Mouse (Mus musculus) hindbrain, embryonic 15.5 days (tissue): Measurements from ENCODE around the gene Lrmda. TPM values are rescaled to one million over a fixed set of nuclear protein-coding genes. Genes with fewer than 3 reads are reported as not detected.
"Not testable (repeated sequence)": the region's sequence is repeated elsewhere in the genome, so short reads cannot be mapped to it uniquely, and the experiment has no call there.

Experiments
- ATAC-seq: fragments of 200-750 bp; cut with Nextera tagmentation; 2 replicates; pipeline ENCODE4 v1.8.0; 2017; ENCODE audit warnings: low read depth, moderate number of reproducible peaks, moderate TSS enrichment; ENCODE audit not compliant: low FRiP score
- H3K27ac ChIP-seq: fragments of 300-500 bp; sonication (generic); replicated peaks from 2 replicates; pipeline ENCODE4 v1.5.1; 2015; ENCODE audit warnings: mild to moderate bottlenecking, inconsistent platforms
- H3K27me3 ChIP-seq: fragments of 300-500 bp; sonication (generic); 2 replicates; pipeline ENCODE4 v1.6.1; 2015; ENCODE audit warnings: control low read depth, inconsistent platforms
- H3K36me3 ChIP-seq: fragments of 300-500 bp; sonication (generic); 2 replicates; pipeline ENCODE4 v1.6.1; 2015; ENCODE audit warnings: control low read depth, inconsistent platforms
- H3K4me1 ChIP-seq: fragments of 300-500 bp; sonication (generic); replicated peaks from 2 replicates; pipeline ENCODE4 v1.6.1; 2015; ENCODE audit warnings: control low read depth, inconsistent platforms
- H3K4me2 ChIP-seq: fragments of 300-500 bp; sonication (generic); 2 replicates; pipeline ENCODE4 v1.6.1; 2015; ENCODE audit warnings: moderate library complexity, mild to moderate bottlenecking, inconsistent platforms
- H3K4me3 ChIP-seq: fragments of 300-500 bp; sonication (generic); 2 replicates; pipeline ENCODE4 v1.5.1; 2015; ENCODE audit warnings: mild to moderate bottlenecking, inconsistent platforms
- H3K9ac ChIP-seq: fragments of 300-500 bp; sonication (generic); 2 replicates; pipeline ENCODE4 v1.6.1; 2015; ENCODE audit warnings: inconsistent platforms
- H3K9me3 ChIP-seq: fragments of 300-500 bp; sonication (generic); 2 replicates; pipeline ENCODE4 v1.6.1; 2016; ENCODE audit warnings: control low read depth, inconsistent platforms
- WGBS: fragments of 180-500 bp; shearing (Covaris S2); methylation state at CpG from one replicate; pipeline ENCODE4 v1.1.7; 2015; 5-methylcytosine and 5-hydroxymethylcytosine counted together
- polyA plus RNA-seq: library from polyadenylated mRNA; unstranded; fragments of >200 nt; fragmentation: Nextera tagmentation; extraction: Ambion mirVana; gene quantifications from 2 replicates; pipeline ENCODE4 v1.2.1, GENCODE M21; 2015

Lrmda gene
- polyA plus RNA-seq, 1 experiment from 2014 or later = 0.23 TPM

DNA sequence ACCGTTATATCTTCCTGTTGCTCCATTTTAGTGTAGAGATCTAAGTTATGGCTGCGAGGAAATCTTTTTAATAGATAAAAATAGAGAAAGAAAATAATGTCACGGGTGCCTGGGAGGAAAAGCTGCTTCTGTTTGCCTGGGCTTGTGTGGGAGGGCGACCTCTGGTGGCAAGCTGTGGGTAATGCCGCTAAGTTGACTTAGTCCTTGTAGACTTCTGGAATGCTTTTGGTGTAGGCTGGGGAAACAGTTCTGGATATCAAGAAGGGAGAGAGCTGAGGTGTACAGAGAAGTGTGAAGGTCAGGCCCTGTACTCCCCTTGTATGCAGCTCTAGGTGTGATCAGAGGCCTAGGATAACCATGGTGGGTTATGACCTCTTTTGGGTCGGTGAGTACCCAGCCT, 558.7 kb downstream of the Lrmda start:
- WGBS = 16% methylated on average over 6 of the region's 6 CpGs
- Histone ChIP-seq H3K4me2 (peak overlapping the region; percentile 40), H3K4me1 (peaks cover 25% of the 10 kb centered on the region), H3K9me3 (no peaks in the 10 kb centered on the region), H3K9ac (no peak overlapping the region), H3K27me3 (no peaks in the 10 kb centered on the region), H3K27ac (no peak overlapping the region), H3K36me3 (no peaks in the 10 kb centered on the region), H3K4me3 (no peak overlapping the region)
- ATAC-seq = peak; percentile 29; the same call in 1 of the 2 replicates

DNA sequence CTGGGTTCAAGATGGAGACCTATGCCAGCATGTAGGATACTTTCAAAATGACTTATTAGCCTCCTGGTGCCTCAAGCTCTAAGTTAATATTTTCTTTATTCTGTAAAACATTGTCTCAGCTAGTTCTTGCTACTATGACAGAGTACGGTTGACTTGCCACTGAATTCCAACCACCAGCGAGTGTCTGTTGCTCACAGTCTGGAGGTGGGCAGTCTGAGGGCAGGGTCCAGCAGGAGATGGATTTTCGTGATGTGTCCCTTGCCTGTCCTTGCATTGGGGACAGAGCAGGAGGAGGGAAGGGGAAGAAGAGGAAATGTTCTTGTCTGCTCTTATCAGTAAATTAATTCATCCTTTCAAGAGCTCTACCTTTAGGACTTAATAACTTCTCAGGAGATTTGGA, 559.5 kb downstream of the Lrmda start:
- Histone ChIP-seq H3K4me3 (no peak overlapping the region), H3K27me3 (no peaks in the 10 kb centered on the region), H3K36me3 (no peaks in the 10 kb centered on the region), H3K9me3 (no peaks in the 10 kb centered on the region), H3K4me1 (peaks cover 25% of the 10 kb centered on the region), H3K27ac (no peak overlapping the region), H3K9ac (no peak overlapping the region), H3K4me2 (no peak overlapping the region)
- WGBS = 88% methylated on average over 3 of the region's 3 CpGs
- no peak for ATAC-seq

DNA sequence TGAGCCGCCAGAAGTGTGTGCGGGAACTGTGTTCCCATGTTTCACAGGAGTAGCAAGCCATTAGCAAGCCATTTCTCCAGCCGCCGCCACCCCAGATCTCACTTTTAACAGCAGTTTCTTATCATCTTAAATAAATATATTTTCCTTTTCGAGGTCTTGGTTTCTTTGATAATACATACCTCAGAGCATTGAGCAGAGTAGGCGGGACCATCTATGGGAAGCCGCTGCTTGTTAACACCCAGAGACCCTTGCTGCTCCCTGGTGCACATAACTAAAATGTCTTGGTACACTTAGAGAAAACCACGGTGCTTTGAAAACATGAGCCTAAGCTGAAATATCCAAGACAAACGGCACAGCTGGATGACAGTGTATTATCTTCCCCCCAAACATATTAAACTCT, 562.6 kb downstream of the Lrmda start:
- H3K27me3 ChIP-seq = no peaks in the 10 kb centered on the region
- ATAC-seq = no peak
- no peak overlapping the region for H3K9ac ChIP-seq
- H3K4me2 ChIP-seq = no peak overlapping the region
- no peak overlapping the region for H3K4me3 ChIP-seq
- H3K4me1 ChIP-seq = peaks cover 9% of the 10 kb centered on the region
- no peaks in the 10 kb centered on the region for H3K36me3 ChIP-seq
- H3K27ac ChIP-seq = no peak overlapping the region
- 93% methylated on average over 9 of the region's 9 CpGs for WGBS
- H3K9me3 ChIP-seq = no peaks in the 10 kb centered on the region

DNA sequence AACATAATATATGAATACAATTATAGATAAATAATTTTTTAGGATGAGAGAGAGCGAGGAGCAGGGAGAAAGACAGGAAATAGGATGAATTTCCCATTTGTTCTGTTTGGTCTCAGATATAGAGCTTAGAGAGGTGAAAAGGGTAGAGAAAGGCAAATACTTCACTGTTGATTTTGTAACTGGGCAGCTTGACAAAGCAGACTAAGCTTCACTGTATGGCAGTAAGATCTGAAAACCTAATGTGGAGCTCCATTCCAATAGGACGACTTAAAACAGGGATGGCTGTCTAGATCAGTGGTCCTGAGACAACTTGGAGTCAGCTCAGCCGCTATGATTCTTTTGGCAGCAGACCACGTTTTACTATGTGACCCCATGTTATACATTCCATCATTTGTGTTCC, 566.8 kb downstream of the Lrmda start:
- Histone ChIP-seq H3K4me2 (no peak overlapping the region), H3K9ac (no peak overlapping the region)
- 73% methylated on average over 4 of the region's 4 CpGs for whole genome bisulfite sequencing

DNA sequence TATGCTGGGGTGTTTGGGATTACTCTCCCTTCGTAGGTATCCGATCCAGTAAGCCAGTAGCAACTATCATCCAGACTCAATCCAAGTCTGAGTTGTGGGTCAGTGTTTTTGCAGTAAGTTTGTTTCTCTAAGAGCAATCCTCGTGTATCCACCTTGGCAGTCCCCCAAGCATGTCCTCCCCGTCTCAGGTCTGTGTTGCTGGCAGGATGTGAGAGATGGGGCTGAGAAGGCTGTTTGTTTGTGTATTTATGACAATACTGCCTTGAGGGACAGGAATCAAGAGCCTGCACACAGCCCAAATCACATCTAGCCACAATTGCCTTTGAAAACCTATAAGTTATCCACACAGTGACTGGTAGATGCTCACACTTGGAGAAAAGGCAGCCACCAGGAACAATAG, 567.3 kb downstream of the Lrmda start:
- Histone ChIP-seq H3K9ac (no peak overlapping the region), H3K9me3 (no peaks in the 10 kb centered on the region), H3K27me3 (0 out of 2 replicates have a peak, but pooled peaks cover 4% of the 10 kb centered on the region), H3K27ac (no peak overlapping the region), H3K4me3 (no peak overlapping the region), H3K4me2 (no peak overlapping the region), H3K4me1 (no peaks in the 10 kb centered on the region), H3K36me3 (no peaks in the 10 kb centered on the region)
- 76% methylated on average over 4 of the region's 4 CpGs for WGBS
- ATAC-seq = no peak

More for the DNA sequence above, 566.8 kb downstream of the Lrmda start:
- Histone ChIP-seq H3K4me1 (no peaks in the 10 kb centered on the region), H3K27me3 (0 out of 2 replicates have a peak, but pooled peaks cover 4% of the 10 kb centered on the region), H3K27ac (no peak overlapping the region), H3K9me3 (no peaks in the 10 kb centered on the region), H3K4me3 (no peak overlapping the region), H3K36me3 (no peaks in the 10 kb centered on the region)
- ATAC-seq = no peak

DNA sequence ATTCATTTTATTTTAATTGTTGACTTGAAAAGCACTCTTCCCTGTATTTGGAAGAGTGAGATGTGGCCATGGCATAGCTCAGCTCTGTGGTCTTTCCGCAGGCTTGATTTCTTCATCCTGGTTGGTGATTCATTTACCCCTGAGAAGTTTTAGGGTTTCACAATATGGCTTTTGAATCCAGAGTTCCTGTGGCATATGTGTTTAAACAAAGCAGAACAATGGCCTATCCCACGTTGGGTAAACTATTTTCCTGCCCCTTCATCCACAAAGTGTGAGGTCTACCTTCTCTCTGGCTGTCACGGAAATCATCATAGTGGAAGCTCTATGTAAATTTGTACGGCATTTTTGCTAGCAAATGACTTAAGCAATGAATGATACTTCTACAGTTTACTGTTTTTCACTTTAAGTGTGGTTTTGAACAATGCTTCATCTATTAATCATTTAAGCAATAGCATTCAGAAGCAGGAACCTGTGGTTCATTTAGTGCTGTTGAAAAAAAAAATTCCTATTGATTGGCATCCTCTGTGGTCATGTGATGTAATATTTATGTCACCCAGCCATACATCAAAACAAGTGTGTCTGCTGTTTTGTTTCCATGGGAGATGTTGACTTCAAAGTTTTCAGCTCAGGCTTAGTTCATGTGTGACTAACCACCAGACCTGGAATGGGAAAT, 567.9 kb downstream of the Lrmda start:
- Histone ChIP-seq H3K4me1 (no peaks in the 10 kb centered on the region), H3K4me2 (no peak overlapping the region), H3K27me3 (0 out of 2 replicates have a peak, but pooled peaks cover 4% of the 10 kb centered on the region), H3K9me3 (no peaks in the 10 kb centered on the region), H3K27ac (no peak overlapping the region), H3K4me3 (no peak overlapping the region), H3K9ac (no peak overlapping the region), H3K36me3 (no peaks in the 10 kb centered on the region)
- ATAC-seq = no peak
- WGBS = 69% methylated on average over 4 of the region's 4 CpGs

DNA sequence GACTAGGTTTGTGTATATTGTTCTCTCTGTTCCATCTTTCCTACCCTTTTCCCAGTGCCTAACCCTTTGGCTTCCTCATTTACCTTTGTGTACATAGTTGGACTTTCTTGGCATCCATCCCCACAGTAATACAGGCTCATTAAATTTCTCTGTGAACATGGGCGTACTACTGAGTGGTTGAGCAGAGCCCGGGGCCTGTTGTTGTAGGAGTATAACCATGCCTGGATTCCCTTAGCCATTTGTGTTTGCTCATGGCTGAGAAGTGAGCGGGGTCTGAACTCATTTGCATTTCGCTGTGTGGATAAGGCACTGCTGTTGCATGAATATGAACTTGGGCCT, 568.4 kb downstream of the Lrmda start:
- no peak overlapping the region for H3K4me2 ChIP-seq
- WGBS = 86% methylated on average over 4 of the region's 4 CpGs
- no peaks in the 10 kb centered on the region for H3K9me3 ChIP-seq
- H3K27ac ChIP-seq = no peak overlapping the region
- 0 out of 2 replicates have a peak, but pooled peaks cover 4% of the 10 kb centered on the region for H3K27me3 ChIP-seq
- H3K9ac ChIP-seq = no peak overlapping the region
- no peak overlapping the region for H3K4me3 ChIP-seq
- ATAC-seq = no peak
- no peaks in the 10 kb centered on the region for H3K36me3 ChIP-seq
- no peaks in the 10 kb centered on the region for H3K4me1 ChIP-seq

DNA sequence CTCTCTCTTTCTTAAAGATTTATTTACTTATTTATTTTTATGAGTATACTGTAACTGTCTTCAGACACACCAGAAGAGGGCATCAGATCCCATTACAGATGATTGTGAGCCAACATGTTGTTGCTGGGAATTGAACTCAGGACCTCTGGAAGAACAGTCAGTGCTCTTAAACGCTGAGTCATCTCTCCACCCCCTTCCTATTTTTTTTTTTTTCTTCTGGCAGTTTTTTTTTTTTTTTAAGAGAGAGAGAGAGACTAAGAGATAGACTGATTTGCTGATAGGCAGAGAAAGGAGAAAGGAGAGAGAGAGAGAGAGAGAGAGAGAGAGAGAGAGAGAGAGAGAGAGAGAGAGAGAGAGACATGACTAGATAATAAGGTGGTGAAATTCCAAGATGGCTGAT, 568.9 kb downstream of the Lrmda start:
- H3K27me3 ChIP-seq, H3K4me1 ChIP-seq, H3K4me2 ChIP-seq, H3K9ac ChIP-seq, H3K27ac ChIP-seq, H3K9me3 ChIP-seq, ATAC-seq, H3K4me3 ChIP-seq, H3K36me3 ChIP-seq: not testable (repeated sequence)
- 86% methylated on average over 1 of the region's 1 CpGs for WGBS

DNA sequence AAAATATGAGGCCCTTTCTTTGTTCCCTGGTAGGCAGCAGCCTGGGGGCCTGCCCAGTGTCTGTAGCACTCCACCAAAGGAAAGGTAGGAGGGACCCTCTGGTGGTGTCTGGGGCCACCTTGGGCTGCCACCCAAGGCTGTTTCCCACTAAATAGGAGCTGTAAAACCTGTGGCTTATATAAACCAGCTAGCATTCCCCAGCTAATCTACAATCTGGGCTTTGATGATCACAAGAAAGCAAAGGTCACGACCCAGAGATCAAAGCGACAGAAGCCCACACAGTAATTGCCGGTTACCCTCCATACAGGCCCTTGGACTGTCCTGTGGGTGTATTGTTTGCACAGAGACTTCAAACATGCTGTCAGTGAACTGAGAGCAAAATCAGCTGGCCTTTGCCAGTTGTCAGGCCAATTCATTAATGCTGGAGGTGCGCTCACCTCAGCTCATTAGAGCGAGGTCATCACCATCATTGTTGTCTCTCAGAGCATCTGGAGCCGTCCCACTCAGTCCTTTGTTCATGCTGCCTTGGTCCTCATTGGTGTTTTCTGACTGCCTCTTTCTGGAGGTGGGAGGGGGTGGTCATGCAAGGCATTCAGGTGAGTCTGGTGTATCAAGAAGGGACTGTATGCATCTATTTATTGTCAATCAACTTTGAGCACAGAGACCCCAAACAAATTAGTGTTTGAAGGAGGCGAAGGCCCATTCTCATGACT, 570.1 kb downstream of the Lrmda start:
- ATAC-seq = no peak
- H3K27me3 ChIP-seq = 0 out of 2 replicates have a peak, but pooled peaks cover 4% of the 10 kb centered on the region
- H3K9me3 ChIP-seq = no peaks in the 10 kb centered on the region
- H3K36me3 ChIP-seq = no peaks in the 10 kb centered on the region
- H3K4me3 ChIP-seq = no peak overlapping the region
- 35% methylated on average over 7 of the region's 7 CpGs for WGBS
- H3K27ac ChIP-seq = no peak overlapping the region
- no peak overlapping the region for H3K9ac ChIP-seq
- no peaks in the 10 kb centered on the region for H3K4me1 ChIP-seq
- no peak overlapping the region for H3K4me2 ChIP-seq

DNA sequence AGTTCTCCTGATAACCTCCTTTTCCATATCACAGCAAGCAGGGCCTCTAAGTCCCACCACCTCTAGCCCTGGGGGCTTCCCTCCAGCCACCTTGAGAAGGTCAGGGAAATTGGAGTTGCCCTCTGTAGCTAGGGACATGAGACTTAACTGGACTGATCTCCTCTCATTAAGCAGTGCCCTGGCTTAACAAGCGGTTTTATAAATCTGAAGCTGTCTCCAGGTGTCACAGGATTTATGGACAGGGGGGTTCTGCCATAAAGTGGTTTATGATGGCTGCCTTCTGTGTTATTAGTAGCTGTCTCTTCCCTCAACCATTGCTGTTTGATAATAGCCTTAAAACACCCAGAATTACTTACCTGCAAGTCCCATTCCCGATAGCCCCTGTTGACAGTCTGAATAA, 571.7 kb downstream of the Lrmda start:
- Histone ChIP-seq H3K4me1 (no peaks in the 10 kb centered on the region), H3K9me3 (no peaks in the 10 kb centered on the region), H3K4me2 (no peak overlapping the region), H3K9ac (no peak overlapping the region), H3K27ac (no peak overlapping the region), H3K4me3 (no peak overlapping the region), H3K27me3 (0 out of 2 replicates have a peak, but pooled peaks cover 4% of the 10 kb centered on the region), H3K36me3 (no peaks in the 10 kb centered on the region)
- no peak for ATAC-seq
- 74% methylated on average over 2 of the region's 2 CpGs for WGBS

DNA sequence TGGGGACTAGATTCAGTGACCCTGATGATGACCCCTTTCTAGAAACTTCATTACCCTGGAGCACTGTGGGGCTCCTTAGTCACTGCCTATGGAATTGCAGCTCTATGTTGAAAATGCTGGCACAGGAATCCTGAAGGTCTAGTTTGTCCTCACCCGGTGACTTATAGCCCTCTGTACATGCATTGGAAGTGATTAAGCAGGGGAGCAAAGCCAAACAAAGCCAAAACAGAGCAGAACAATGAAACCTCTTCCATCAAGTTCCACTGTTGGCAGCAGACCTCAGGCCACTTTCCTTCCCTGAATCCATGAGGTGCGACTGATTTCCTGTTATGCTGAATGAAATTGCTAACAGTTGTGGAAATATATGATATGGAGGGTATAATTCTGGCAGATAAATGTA, 578.0 kb downstream of the Lrmda start:
- no peak overlapping the region for H3K4me2 ChIP-seq
- H3K27ac ChIP-seq = no peak overlapping the region
- 58% methylated on average over 2 of the region's 2 CpGs for WGBS
- H3K4me3 ChIP-seq = no peak overlapping the region
- H3K27me3 ChIP-seq = no peaks in the 10 kb centered on the region
- H3K9me3 ChIP-seq = no peaks in the 10 kb centered on the region
- H3K36me3 ChIP-seq = no peaks in the 10 kb centered on the region
- no peak for ATAC-seq
- no peak overlapping the region for H3K9ac ChIP-seq
- H3K4me1 ChIP-seq = peaks cover 15% of the 10 kb centered on the region

DNA sequence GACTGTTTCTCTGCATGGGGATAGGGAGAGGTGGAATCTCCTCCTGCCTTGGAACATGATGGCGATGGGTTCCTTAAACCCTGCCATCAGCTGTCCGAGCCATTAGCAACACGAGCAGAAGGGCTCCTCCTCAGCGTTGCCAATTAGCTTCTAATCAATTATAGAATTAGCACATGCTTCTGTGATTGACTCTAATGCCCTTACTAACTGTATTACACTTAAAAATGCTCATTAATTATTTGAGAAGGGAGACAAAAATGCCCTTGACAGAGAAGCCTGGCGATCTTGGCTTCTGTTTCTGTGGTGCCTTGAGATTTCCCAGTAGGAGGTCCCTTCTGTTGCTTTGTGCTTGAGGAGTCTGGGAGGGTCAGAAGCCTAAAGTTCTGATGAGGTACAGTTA, 579.1 kb downstream of the Lrmda start:
- no peak for ATAC-seq
- Histone ChIP-seq H3K27me3 (no peaks in the 10 kb centered on the region), H3K4me2 (no peak overlapping the region), H3K4me3 (no peak overlapping the region), H3K9me3 (no peaks in the 10 kb centered on the region), H3K9ac (no peak overlapping the region), H3K36me3 (no peaks in the 10 kb centered on the region), H3K4me1 (peaks cover 15% of the 10 kb centered on the region), H3K27ac (no peak overlapping the region)
- WGBS = 44% methylated on average over 5 of the region's 5 CpGs
